ENCODE assay signal across 8 mouse cellular contexts in genomic region chr5:119670566-119671108, GRCm38 (mm10). TPM values are rescaled to one million over a fixed set of nuclear protein-coding genes. Genes with fewer than 3 reads are reported as not detected.
DNase-seq lines count a peak whose midpoint lies in the region; ATAC-seq and TF ChIP-seq lines count a peak whose summit lies in the region.

Tbx3 (plus strand) TSS chr5:119670669.

- H3K36me3 ChIP-seq in lung, embryonic 14.5 days (ENCODE audit: insufficient read depth) = peaks cover 14% of the 10 kb centered on the region

- peak within 1 kb of the TSS; percentile 72 for H3K27ac ChIP-seq in layer of hippocampus, adult 2 months
- H3K27ac ChIP-seq in lung, embryonic 14.5 days (ENCODE audit: low read depth) = peak within 1 kb of the TSS; percentile 99

- H3K4me1 ChIP-seq in lung, embryonic 14.5 days (ENCODE audit: insufficient read depth) = peaks cover 20% of the 10 kb centered on the region

- peak; percentile 81 to 82 for ATAC-seq in hematopoietic stem cell, adult 5-6 weeks (replicated peaks in 1 of 2; ENCODE audit: insufficient read depth in 1 of 2, low FRiP score in 2 of 2, low TSS enrichment in 1 of 2, low read depth in 1 of 2, poor library complexity in 2 of 2, severe bottlenecking in 2 of 2)
- ATAC-seq in lung, embryonic 14.5 days (ENCODE audit: insufficient read depth) = peak; percentile 94

- peak; percentile 79 for TF ChIP-seq CTCF in layer of hippocampus, adult 2 months (conservative IDR thresholded peaks at IDR 0.05)
- TF ChIP-seq CTCF in lung, embryonic 14.5 days (IDR thresholded peaks at IDR 0.05; ENCODE audit: low read depth) = peak; percentile 83

- WGBS in lung, embryonic 14.5 days = under 1% methylated on average over 43 of the region's 43 CpGs

- H3K27me3 ChIP-seq in lung, embryonic 14.5 days (ENCODE audit: insufficient read depth, low read length) = peaks cover 45% of the 10 kb centered on the region

- peak within 1 kb of the TSS; percentile 99 for H3K9ac ChIP-seq in lung, embryonic 14.5 days

- peak within 1 kb of the TSS; percentile 65 for H3K4me2 ChIP-seq in lung, embryonic 14.5 days

- H3K9me3 ChIP-seq in lung, embryonic 14.5 days (ENCODE audit: low read depth, low read length) = no peaks in the 10 kb centered on the region

- H3K4me3 ChIP-seq in layer of hippocampus, adult 2 months = peak within 1 kb of the TSS; percentile 34
- peak within 1 kb of the TSS; percentile 74 for H3K4me3 ChIP-seq in lung, embryonic 14.5 days (ENCODE audit: low read depth, low read length)

- DNase-seq in Muller cell, postnatal 12 days (ENCODE audit: inconsistent ontology term) = peak; percentile 99
- DNase-seq in cerebellum, adult 9-11 months = peak; percentile 6
- peak; percentile 41 to 62 for DNase-seq in frontal cortex, adult 2 months (ENCODE audit: extremely low spot score in 1 of 2, low spot score in 1 of 2)
- peak; percentile 15 to 39 for DNase-seq in layer of hippocampus, adult 2 months (ENCODE audit: low spot score in 2 of 2)
- DNase-seq in lung, embryonic 14.5 days = peak; percentile 98
- peak; percentile 98 for DNase-seq in retina, embryonic 14.5 days (ENCODE audit: low spot score)
- DNase-seq in urinary bladder, postnatal 10 days (ENCODE audit: low spot score) = peak; percentile 76

RNA-seq across cellular contexts. Expression of gene Tbx3, which starts in this region (rescaled TPM):
- polyA plus RNA-seq in frontal cortex, adult 2 months (2012; rRNA removed) = 1.8 and 2.4 TPM in 2 replicates
- not detected in 2 replicates for total RNA-seq in hematopoietic stem cell, adult 5-6 weeks (2017)
- total RNA-seq in layer of hippocampus, adult 2 months (2021) = 1 to 10 TPM; 3.5 to 3.6 TPM
- polyA plus RNA-seq in lung, embryonic 14.5 days (2014; fragmentation: Nextera tagmentation; extraction: Ambion mirVana) = 82.1 and 84.8 TPM in 2 replicates

Comparison
In these comparisons a context has a peak if more than half of its experiments do, and no peak if none do; other contexts are left out.
1. Peak in every context shown above with its lines: DNase-seq, ATAC-seq, H3K4me3 ChIP-seq and H3K27ac ChIP-seq.
2. RNA of gene Tbx3 (polyA plus RNA-seq): 82.1 to 84.8 TPM in lung, embryonic 14.5 days; 1.8 to 2.4 TPM in frontal cortex, adult 2 months; every median in the first group is over 10 times any median in the second.
3. Peak in ATAC-seq in hematopoietic stem cell, adult 5-6 weeks; RNA of the gene not detected or under 1 TPM.
4. DNase-seq: peak in every context shown above with its lines; median percentile 99 in Muller cell, postnatal 12 days; 98 in lung, embryonic 14.5 days; 98 in retina, embryonic 14.5 days; 76 in urinary bladder, postnatal 10 days; 52 in frontal cortex, adult 2 months; 27 in layer of hippocampus, adult 2 months; 6 in cerebellum, adult 9-11 months.